Mouse (Mus musculus) frontal cortex, postnatal 25 days (tissue): ENCODE results near the gene Zp3.

ENCODE experiments used
- DNase-seq, 2 experiments: peaks; one replicate each; pipeline ENCODE4 v3.0.0; 2022; ENCODE audit warnings: low spot score in 2 of 2

Gene Zp3

GRCm38 (mm10) chr5:135979904-135980303 is at the start of gene Zp3:
Zp3 (plus strand) TSS chr5:135980099.
- DNase-seq = no peak

- no peak for DNase-seq
Measured at GRCm38 (mm10) chr5:135931526-135931925, 48.4 kb upstream of the Zp3 start.

- DNase-seq = no peak
Measured at GRCm38 (mm10) chr5:135932359-135932758, 47.5 kb upstream of the Zp3 start.

- no peak for DNase-seq
Measured at GRCm38 (mm10) chr5:135933222-135933899, 46.5 kb upstream of the Zp3 start.

GRCm38 (mm10) chr5:135933900-135934441 is 45.9 kb upstream of the Zp3 start:
- peak in 1 of 2 experiments; percentile 65 for DNase-seq

GRCm38 (mm10) chr5:135934481-135935175 is 45.3 kb upstream of the Zp3 start, which contains the start of gene Ywhag:
Ywhag (minus strand) TSS chr5:135934616.
- DNase-seq = peak; percentile 94 to 96

- DNase-seq = no peak
Measured at GRCm38 (mm10) chr5:135935176-135935523, 44.7 kb upstream of the Zp3 start.

- no peak for DNase-seq
Measured at GRCm38 (mm10) chr5:135935641-135936190, 44.2 kb upstream of the Zp3 start.

GRCm38 (mm10) chr5:135940587-135940986 is 39.3 kb upstream of the Zp3 start:
- DNase-seq = no peak

- DNase-seq = no peak
Measured at GRCm38 (mm10) chr5:135942710-135943109, 37.2 kb upstream of the Zp3 start.

- no peak for DNase-seq
Measured at GRCm38 (mm10) chr5:135945916-135946408, 33.9 kb upstream of the Zp3 start.

- no peak for DNase-seq
Measured at GRCm38 (mm10) chr5:135946621-135947020, 33.3 kb upstream of the Zp3 start.

- DNase-seq = no peak
Measured at GRCm38 (mm10) chr5:135950710-135951412, 29.0 kb upstream of the Zp3 start.

GRCm38 (mm10) chr5:135951660-135952059 is 28.2 kb upstream of the Zp3 start:
- DNase-seq = no peak

- no peak for DNase-seq
Measured at GRCm38 (mm10) chr5:135952830-135953229, 27.1 kb upstream of the Zp3 start.

- no peak for DNase-seq
Measured at GRCm38 (mm10) chr5:135956300-135957206, 23.3 kb upstream of the Zp3 start.

- DNase-seq = peak; percentile 72 to 85
Measured at GRCm38 (mm10) chr5:135957207-135957974, 22.5 kb upstream of the Zp3 start.

- no peak for DNase-seq
Measured at GRCm38 (mm10) chr5:135958367-135958766, 21.5 kb upstream of the Zp3 start.

- no peak for DNase-seq
Measured at GRCm38 (mm10) chr5:135959911-135960310, 20.0 kb upstream of the Zp3 start.
